Mouse (Mus musculus) midbrain, embryonic 16.5 days (tissue): ENCODE measurements around the gene Slc25a25. TPM values are rescaled to one million over a fixed set of nuclear protein-coding genes. Genes with fewer than 3 reads are reported as not detected.

Experiments used
- ATAC-seq: fragments of 200-750 bp; cut with Nextera tagmentation; 2 replicates; pipeline ENCODE4 v1.8.0; 2017; ENCODE audit warnings: moderate TSS enrichment
- H3K27ac ChIP-seq: fragments of 300-500 bp; sonication (generic); 2 replicates; pipeline ENCODE4 v1.5.1; 2014; ENCODE audit warnings: mild to moderate bottlenecking, low read length, mixed read lengths
- H3K27me3 ChIP-seq: fragments of 300-500 bp; sonication (generic); 2 replicates; pipeline ENCODE4 v1.6.1; 2014; ENCODE audit warnings: low read depth, low read length, mixed read lengths; ENCODE audit not compliant: control insufficient read depth, insufficient read depth
- H3K36me3 ChIP-seq: fragments of 300-500 bp; sonication (generic); 2 replicates; pipeline ENCODE4 v1.6.1; 2014; ENCODE audit warnings: mild to moderate bottlenecking, low read length, moderate library complexity, mixed read lengths; ENCODE audit not compliant: control insufficient read depth, insufficient read depth
- H3K4me1 ChIP-seq: fragments of 300-500 bp; sonication (generic); 2 replicates; pipeline ENCODE4 v1.6.1; 2014; ENCODE audit warnings: mild to moderate bottlenecking, low read length, mixed read lengths; ENCODE audit not compliant: control insufficient read depth, insufficient read depth
- H3K4me2 ChIP-seq: fragments of 300-500 bp; sonication (generic); 2 replicates; pipeline ENCODE4 v1.6.1; 2014; ENCODE audit warnings: mild to moderate bottlenecking, low read length, mixed read lengths
- H3K4me3 ChIP-seq: fragments of 300-500 bp; sonication (generic); 2 replicates; pipeline ENCODE4 v1.5.1; 2014; ENCODE audit warnings: low read depth, mild to moderate bottlenecking, low read length, moderate library complexity, mixed read lengths
- H3K9ac ChIP-seq: fragments of 300-500 bp; sonication (generic); 2 replicates; pipeline ENCODE4 v1.6.1; 2014; ENCODE audit warnings: low read depth, low read length, mixed read lengths
- H3K9me3 ChIP-seq: fragments of 300-500 bp; sonication (generic); replicated peaks from 2 replicates; pipeline ENCODE4 v1.6.1; 2014; ENCODE audit warnings: mild to moderate bottlenecking, low read length, mixed read lengths; ENCODE audit not compliant: control insufficient read depth, poor library complexity, severe bottlenecking
- WGBS: fragments of 180-500 bp; shearing (Covaris S2); extraction: QIAGEN DNeasy Blood & Tissue Kit; methylation state at CpG from one replicate; pipeline ENCODE4 v1.1.7; 2014; 5-methylcytosine and 5-hydroxymethylcytosine counted together
- polyA plus RNA-seq: library from polyadenylated mRNA; unstranded; fragments of >200 nt; fragmentation: Nextera tagmentation; extraction: Ambion mirVana; gene quantifications from 2 replicates; pipeline ENCODE4 v1.2.1, GENCODE M21; 2015

Slc25a25 gene
- polyA plus RNA-seq, 1 experiment from 2014 or later: 55.1 TPM

- no peak overlapping the region for H3K27ac ChIP-seq
- no peak overlapping the region for H3K4me2 ChIP-seq
- no peak for ATAC-seq
- H3K36me3 ChIP-seq: peaks cover 14% of the 10 kb centered on the region
- H3K27me3 ChIP-seq: no peaks in the 10 kb centered on the region
- H3K4me3 ChIP-seq: no peak overlapping the region
- H3K9ac ChIP-seq: no peak overlapping the region
- WGBS: 80% methylated on average over 2 of the region's 2 CpGs
- H3K9me3 ChIP-seq: no peaks in the 10 kb centered on the region
- peaks cover 10% of the 10 kb centered on the region for H3K4me1 ChIP-seq
Observed at GRCm38 (mm10) chr2:32382689-32383088, 68.6 kb downstream of the Slc25a25 start.

GRCm38 (mm10) chr2:32381775-32382223 lies 69.4 kb downstream of the Slc25a25 start, which contains the start of gene 1110008P14Rik:
TSS of gene 1110008P14Rik (minus strand) at chr2:32381938.
- H3K9ac ChIP-seq: peak within 1 kb of the TSS; percentile 84
- ATAC-seq: peak; percentile 87
- peak within 1 kb of the TSS; percentile 75 for H3K4me3 ChIP-seq
- peaks cover 20% of the 10 kb centered on the region for H3K36me3 ChIP-seq
- H3K4me1 ChIP-seq: peaks cover 10% of the 10 kb centered on the region
- H3K4me2 ChIP-seq: peak within 1 kb of the TSS; percentile 97
- H3K27ac ChIP-seq: peak within 1 kb of the TSS; percentile 60
- no peaks in the 10 kb centered on the region for H3K9me3 ChIP-seq
- H3K27me3 ChIP-seq: no peaks in the 10 kb centered on the region
- 0% methylated on average over 39 of the region's 47 CpGs for WGBS

- peak overlapping the region; percentile 75 for H3K4me3 ChIP-seq
- H3K9me3 ChIP-seq: no peaks in the 10 kb centered on the region
- peak overlapping the region; percentile 84 for H3K9ac ChIP-seq
- H3K36me3 ChIP-seq: peaks cover 24% of the 10 kb centered on the region
- H3K4me2 ChIP-seq: peak overlapping the region; percentile 97
- no peaks in the 10 kb centered on the region for H3K27me3 ChIP-seq
- peak overlapping the region; percentile 60 for H3K27ac ChIP-seq
- peak; percentile 70 for ATAC-seq
- H3K4me1 ChIP-seq: peaks cover 10% of the 10 kb centered on the region
- WGBS: under 1% methylated on average over 27 of the region's 27 CpGs
Observed at GRCm38 (mm10) chr2:32381141-32381774, 70.0 kb downstream of the Slc25a25 start.

- Histone ChIP-seq H3K4me1 (peaks cover 10% of the 10 kb centered on the region), H3K9ac (0 out of 2 replicates have a peak overlapping the region, but pooled peaks have one; percentile 20), H3K27me3 (no peaks in the 10 kb centered on the region), H3K4me3 (no peak overlapping the region), H3K4me2 (no peak overlapping the region), H3K9me3 (no peaks in the 10 kb centered on the region), H3K27ac (no peak overlapping the region), H3K36me3 (peaks cover 32% of the 10 kb centered on the region)
- no peak for ATAC-seq
- WGBS: 87% methylated on average over 7 of the region's 7 CpGs
Observed at GRCm38 (mm10) chr2:32380001-32380500, 71.2 kb downstream of the Slc25a25 start.

GRCm38 (mm10) chr2:32376963-32377362 lies 74.3 kb downstream of the Slc25a25 start:
- Histone ChIP-seq H3K4me1 (peaks cover 10% of the 10 kb centered on the region), H3K4me2 (no peak overlapping the region), H3K4me3 (no peak overlapping the region), H3K27ac (no peak overlapping the region), H3K27me3 (no peaks in the 10 kb centered on the region), H3K9ac (no peak overlapping the region), H3K36me3 (peaks cover 44% of the 10 kb centered on the region), H3K9me3 (no peaks in the 10 kb centered on the region)
- WGBS: 93% methylated on average over 10 of the region's 10 CpGs
- ATAC-seq: no peak

GRCm38 (mm10) chr2:32375317-32375940 lies 75.8 kb downstream of the Slc25a25 start:
- H3K9me3 ChIP-seq: no peaks in the 10 kb centered on the region
- no peak overlapping the region for H3K9ac ChIP-seq
- H3K4me2 ChIP-seq: no peak overlapping the region
- ATAC-seq: no peak
- H3K4me3 ChIP-seq: no peak overlapping the region
- H3K36me3 ChIP-seq: peaks cover 57% of the 10 kb centered on the region
- H3K27me3 ChIP-seq: no peaks in the 10 kb centered on the region
- H3K4me1 ChIP-seq: 0 out of 2 replicates have a peak, but pooled peaks cover 2% of the 10 kb centered on the region
- 93% methylated on average over 13 of the region's 13 CpGs for WGBS
- no peak overlapping the region for H3K27ac ChIP-seq

GRCm38 (mm10) chr2:32374191-32374590 lies 77.1 kb downstream of the Slc25a25 start:
- ATAC-seq: no peak
- Histone ChIP-seq H3K4me2 (no peak overlapping the region), H3K9me3 (no peaks in the 10 kb centered on the region), H3K4me3 (no peak overlapping the region), H3K4me1 (no peaks in the 10 kb centered on the region), H3K27ac (no peak overlapping the region), H3K9ac (no peak overlapping the region), H3K36me3 (peaks cover 64% of the 10 kb centered on the region), H3K27me3 (no peaks in the 10 kb centered on the region)
- 86% methylated on average over 10 of the region's 10 CpGs for WGBS

GRCm38 (mm10) chr2:32367315-32367714 lies 83.9 kb downstream of the Slc25a25 start:
- no peaks in the 10 kb centered on the region for H3K9me3 ChIP-seq
- peaks cover 44% of the 10 kb centered on the region for H3K36me3 ChIP-seq
- no peaks in the 10 kb centered on the region for H3K27me3 ChIP-seq
- no peak overlapping the region for H3K9ac ChIP-seq
- 98% methylated on average over 5 of the region's 5 CpGs for WGBS
- H3K4me2 ChIP-seq: no peak overlapping the region
- no peak overlapping the region for H3K4me3 ChIP-seq
- ATAC-seq: no peak
- H3K27ac ChIP-seq: no peak overlapping the region
- H3K4me1 ChIP-seq: peaks cover 13% of the 10 kb centered on the region
